Mouse (Mus musculus) brown adipose tissue, adult 24 weeks (tissue): ENCODE results near the gene Pdk3. TPM values are rescaled to one million over a fixed set of nuclear protein-coding genes. Genes with fewer than 3 reads are reported as not detected.

Source experiments
- H3K27ac ChIP-seq: fragments of 200-500 bp; replicated peaks from 2 replicates; pipeline ENCODE4 v1.5.1; 2012; ENCODE audit warnings: low read depth, mild to moderate bottlenecking, low read length
- H3K4me1 ChIP-seq: fragments of 200-500 bp; 2 replicates; pipeline ENCODE4 v1.6.1; 2012; ENCODE audit warnings: low read length, mixed read lengths; ENCODE audit not compliant: control insufficient read depth, insufficient read depth, insufficient read length
- H3K4me3 ChIP-seq: fragments of 200-500 bp; 2 replicates; pipeline ENCODE4 v1.5.1; 2012; ENCODE audit warnings: low read depth, mild to moderate bottlenecking, low read length, moderate library complexity; ENCODE audit not compliant: insufficient read depth
- polyA plus RNA-seq: library from polyadenylated mRNA; stranded (reverse); fragments of >200 nt; gene quantifications from 2 replicates; pipeline ENCODE4 v1.2.4, GENCODE M21; 2012; ENCODE audit not compliant: missing spikeins, insufficient read depth, insufficient read length

The Pdk3 gene
- polyA plus RNA-seq, 1 experiment: 1.9 TPM

GRCm38 (mm10) chrX:93749165-93749564 is 82.8 kb downstream of the Pdk3 start:
- H3K4me1 ChIP-seq: no peaks in the 10 kb centered on the region
- H3K4me3 ChIP-seq: no peak overlapping the region
- no peak overlapping the region for H3K27ac ChIP-seq

DNA sequence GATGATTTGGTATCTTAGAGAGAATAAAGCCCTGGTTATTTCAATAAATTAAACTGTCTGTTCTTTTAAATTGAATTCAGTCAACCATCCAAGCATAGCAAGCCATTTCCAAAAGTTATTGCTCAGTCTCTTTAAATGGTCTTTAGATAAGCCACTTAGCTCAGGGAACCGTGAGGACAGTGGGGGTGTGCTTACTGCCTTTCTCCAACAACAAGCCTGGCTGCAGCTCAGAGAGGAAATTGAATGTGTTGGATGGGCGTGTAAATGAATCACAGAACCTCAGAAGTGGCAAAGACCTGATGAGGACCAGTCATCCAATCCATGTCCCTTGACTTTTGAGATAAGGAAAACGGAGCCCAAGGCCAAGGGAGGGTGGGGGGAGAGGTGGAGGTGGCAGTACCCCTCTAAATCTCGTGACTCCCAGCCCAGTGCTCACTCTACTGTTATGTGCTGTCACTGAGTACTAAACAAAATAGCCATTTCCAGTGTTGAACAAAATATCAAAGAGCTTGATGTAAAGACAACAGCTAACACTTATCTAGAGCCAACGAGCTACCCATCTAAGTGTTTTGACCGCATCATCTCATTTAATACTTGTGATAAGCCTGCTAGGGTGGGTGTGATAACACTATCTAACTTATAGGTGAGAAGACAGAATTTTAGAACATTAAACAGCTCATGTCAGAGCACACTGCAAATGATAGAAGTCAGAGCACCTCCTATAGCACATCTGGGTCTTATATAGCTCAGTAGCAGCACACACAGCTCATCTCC is 98.8 kb downstream of the Pdk3 start:
- Histone ChIP-seq H3K27ac (no peak overlapping the region), H3K4me3 (no peak overlapping the region), H3K4me1 (no peaks in the 10 kb centered on the region)

DNA sequence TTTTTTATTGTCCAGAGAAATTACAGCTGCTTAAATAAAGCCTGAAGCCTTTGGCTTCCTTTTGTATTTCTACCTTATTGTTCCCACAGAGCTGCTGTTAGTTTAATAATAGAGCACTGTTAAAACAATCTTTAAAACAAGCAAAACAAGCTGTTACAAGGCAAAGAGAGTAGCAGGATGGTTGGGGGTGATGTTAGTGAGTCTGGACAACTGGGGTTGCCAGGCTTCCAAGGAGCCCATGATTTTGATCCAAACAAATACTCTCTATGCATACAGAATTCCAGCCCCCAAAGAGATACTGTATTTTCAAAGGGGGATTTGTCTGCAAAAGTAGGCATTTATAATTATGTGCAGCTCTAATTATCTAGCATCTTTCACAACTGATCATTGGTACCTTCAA is 99.6 kb downstream of the Pdk3 start:
- Histone ChIP-seq H3K4me3 (no peak overlapping the region), H3K27ac (no peak overlapping the region), H3K4me1 (no peaks in the 10 kb centered on the region)

DNA sequence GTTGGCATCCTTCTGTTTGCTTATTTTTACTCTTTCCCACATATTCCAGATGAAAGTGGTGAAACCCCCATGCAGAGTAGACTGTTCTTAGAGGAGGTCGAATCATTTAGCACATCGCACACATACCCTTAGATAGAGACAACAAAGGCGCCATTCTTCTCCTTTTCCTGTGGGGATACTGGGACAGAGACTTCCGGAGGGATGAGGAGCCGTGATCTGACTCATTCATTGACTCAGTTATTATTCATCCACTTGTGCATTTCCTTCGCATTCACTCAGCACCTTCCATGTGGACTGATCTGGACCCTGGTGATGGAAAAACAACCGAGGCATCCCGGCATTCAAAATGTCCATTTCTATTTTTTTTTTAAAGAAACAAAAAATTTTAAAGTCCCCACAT is 101.1 kb downstream of the Pdk3 start:
- no peak overlapping the region for H3K27ac ChIP-seq
- no peaks in the 10 kb centered on the region for H3K4me1 ChIP-seq
- H3K4me3 ChIP-seq: no peak overlapping the region

- Histone ChIP-seq H3K4me3 (no peak overlapping the region), H3K27ac (no peak overlapping the region), H3K4me1 (no peaks in the 10 kb centered on the region)
These were observed 102.5 kb downstream of the Pdk3 start for GRCm38 (mm10) chrX:93729529-93729928.

Other genes starting within 250 kb of the Pdk3 start
- gene Pola1, start 200.0 kb downstream of the Pdk3 start, polyA plus RNA-seq: 2.5 and 4.5 TPM in 2 replicates
- gene Pcyt1b, start 177.3 kb downstream of the Pdk3 start, polyA plus RNA-seq: 0.28 TPM in 1 of 2 replicates, not detected in the other
- gene AU015836, start 136.5 kb upstream of the Pdk3 start, polyA plus RNA-seq: not detected in 2 replicates